Mouse (Mus musculus) heart, embryonic 11.5 days (tissue): ENCODE measurements around the gene Ednrb. TPM values are rescaled to one million over a fixed set of nuclear protein-coding genes. Genes with fewer than 3 reads are reported as not detected.

Experiments used
- ATAC-seq: fragments of 200-750 bp; cut with Nextera tagmentation; replicated peaks from 2 replicates; pipeline ENCODE4 v1.8.0; 2017; ENCODE audit warnings: moderate library complexity; ENCODE audit not compliant: insufficient number of reproducible peaks, low FRiP score, low TSS enrichment
- H3K27ac ChIP-seq: fragments of 300-500 bp; sonication (generic); 2 replicates; pipeline ENCODE4 v1.5.1; 2014; ENCODE audit warnings: mild to moderate bottlenecking, low read depth, low read length
- H3K27me3 ChIP-seq: fragments of 300-500 bp; sonication (generic); 2 replicates; pipeline ENCODE4 v1.6.1; 2014; ENCODE audit warnings: mild to moderate bottlenecking, low read length, mixed read lengths; ENCODE audit not compliant: control insufficient read depth, insufficient read depth
- H3K36me3 ChIP-seq: fragments of 300-500 bp; sonication (generic); 2 replicates; pipeline ENCODE4 v1.6.1; 2014; ENCODE audit warnings: mild to moderate bottlenecking, low read length, moderate library complexity, mixed read lengths; ENCODE audit not compliant: control insufficient read depth, insufficient read depth
- H3K4me1 ChIP-seq: fragments of 300-500 bp; sonication (generic); 2 replicates; pipeline ENCODE4 v1.6.1; 2014; ENCODE audit warnings: low read length; ENCODE audit not compliant: control insufficient read depth, insufficient read depth
- H3K4me2 ChIP-seq: fragments of 300-500 bp; sonication (generic); 2 replicates; pipeline ENCODE4 v1.6.1; 2014; ENCODE audit warnings: mild to moderate bottlenecking, moderate library complexity
- H3K4me3 ChIP-seq: fragments of 300-500 bp; sonication (generic); 2 replicates; pipeline ENCODE4 v1.5.1; 2014; ENCODE audit warnings: low read depth, low read length
- H3K9ac ChIP-seq: fragments of 300-500 bp; sonication (generic); 2 replicates; pipeline ENCODE4 v1.6.1; 2014; ENCODE audit warnings: mild to moderate bottlenecking, low read depth, low read length, moderate library complexity
- H3K9me3 ChIP-seq: fragments of 300-500 bp; sonication (generic); replicated peaks from 2 replicates; pipeline ENCODE4 v1.6.1; 2016; ENCODE audit warnings: low read length; ENCODE audit not compliant: control insufficient read depth
- WGBS: fragments of 180-500 bp; shearing (Covaris S2); extraction: QIAGEN DNeasy Blood & Tissue Kit; methylation state at CpG from one replicate; pipeline ENCODE4 v1.1.7; 2014; ENCODE audit not compliant: insufficient replicate concordance; 5-methylcytosine and 5-hydroxymethylcytosine counted together
- polyA plus RNA-seq: library from polyadenylated mRNA; unstranded; fragments of >200 nt; fragmentation: Nextera tagmentation; extraction: Ambion mirVana; gene quantifications from 2 replicates; pipeline ENCODE4 v1.2.1, GENCODE M21; 2014

Gene Ednrb
- polyA plus RNA-seq, 1 experiment from 2014 or later = 96.5 TPM

DNA sequence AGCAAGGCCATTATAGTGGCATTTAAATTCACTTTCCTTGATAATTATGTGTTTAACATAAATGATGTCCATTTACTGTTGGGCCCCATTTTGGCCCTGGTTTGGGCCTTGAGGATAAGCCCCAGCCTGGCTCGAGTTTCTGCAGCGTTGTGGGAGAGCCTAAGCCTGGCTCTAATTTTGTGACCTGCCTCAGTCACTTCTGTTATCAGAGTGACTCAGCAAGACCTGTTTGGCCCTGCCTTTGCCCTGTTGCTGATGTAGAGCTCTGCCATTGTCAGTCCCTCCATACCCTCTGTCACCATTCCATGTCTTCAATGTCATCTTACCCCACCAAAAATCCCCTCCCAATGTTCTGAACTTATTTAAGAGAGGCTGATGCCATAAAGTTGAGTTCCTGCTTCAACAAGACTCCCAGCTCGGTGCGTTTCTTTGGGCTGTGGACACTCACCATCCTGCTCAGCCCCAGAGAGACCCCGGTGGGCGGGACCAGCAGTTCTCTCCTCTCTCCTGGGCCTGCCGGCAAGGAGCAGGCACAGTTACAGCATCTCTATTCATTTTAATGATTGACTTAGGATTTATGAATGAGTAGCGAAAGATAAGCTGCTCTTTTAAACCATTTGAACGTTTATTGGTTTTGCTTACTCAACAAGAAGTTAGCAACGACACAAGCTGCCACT lies 30.0 kb downstream of the Ednrb start:
- Histone ChIP-seq H3K36me3 (no peaks in the 10 kb centered on the region), H3K4me3 (no peak overlapping the region), H3K9me3 (no peaks in the 10 kb centered on the region), H3K27me3 (no peaks in the 10 kb centered on the region), H3K4me1 (no peaks in the 10 kb centered on the region), H3K9ac (no peak overlapping the region), H3K4me2 (no peak overlapping the region), H3K27ac (no peak overlapping the region)
- ATAC-seq = no peak
- WGBS = 48% methylated on average over 10 of the region's 10 CpGs

DNA sequence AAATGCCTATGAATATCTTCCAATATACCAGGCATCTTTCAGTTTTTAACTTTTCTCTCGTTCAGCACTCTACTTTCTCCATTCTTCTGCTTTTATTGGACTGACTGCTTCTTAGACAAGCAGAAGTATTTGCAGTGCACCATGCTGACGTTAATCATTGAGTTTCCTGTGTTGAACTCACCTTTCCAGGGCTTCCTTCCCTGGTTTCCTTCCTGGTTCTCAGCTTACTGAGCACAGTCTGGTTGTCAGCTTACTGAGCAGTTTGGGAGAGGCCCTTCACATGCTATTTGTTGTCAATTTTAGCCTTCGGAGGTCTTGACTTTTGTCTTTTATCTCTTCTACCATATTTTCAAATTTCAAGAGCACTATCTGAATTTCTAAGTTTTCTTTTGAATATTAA lies 31.0 kb downstream of the Ednrb start:
- no peak overlapping the region for H3K27ac ChIP-seq
- H3K4me3 ChIP-seq = no peak overlapping the region
- no peaks in the 10 kb centered on the region for H3K36me3 ChIP-seq
- H3K9me3 ChIP-seq = no peaks in the 10 kb centered on the region
- no peaks in the 10 kb centered on the region for H3K4me1 ChIP-seq
- ATAC-seq = no peak
- no peak overlapping the region for H3K9ac ChIP-seq
- H3K4me2 ChIP-seq = no peak overlapping the region
- H3K27me3 ChIP-seq = no peaks in the 10 kb centered on the region
- 55% methylated on average over 3 of the region's 3 CpGs for WGBS

DNA sequence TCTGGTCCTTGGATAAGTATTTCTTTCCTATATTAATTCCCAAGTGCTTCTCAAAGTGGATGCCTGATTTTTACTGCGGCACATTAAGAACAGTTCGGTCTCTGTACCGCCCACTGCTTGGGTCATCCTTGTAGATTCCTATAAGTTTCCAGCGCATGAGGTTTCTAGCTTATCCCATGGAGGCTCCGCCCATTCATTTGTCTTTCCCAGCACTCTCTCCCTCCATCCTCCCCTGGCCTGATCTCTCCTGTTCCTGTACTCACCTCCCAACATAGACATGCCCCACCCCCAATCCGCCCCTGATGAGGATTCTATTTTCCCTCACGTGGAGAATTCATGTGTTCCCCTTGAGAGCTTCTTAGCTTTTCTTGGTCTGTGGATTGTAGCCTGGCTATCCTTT lies 32.9 kb downstream of the Ednrb start:
- Histone ChIP-seq H3K36me3 (no peaks in the 10 kb centered on the region), H3K27ac (no peak overlapping the region), H3K27me3 (no peaks in the 10 kb centered on the region), H3K4me2 (no peak overlapping the region), H3K9me3 (no peaks in the 10 kb centered on the region), H3K4me1 (no peaks in the 10 kb centered on the region), H3K9ac (no peak overlapping the region), H3K4me3 (no peak overlapping the region)
- 85% methylated on average over 7 of the region's 7 CpGs for WGBS
- ATAC-seq = no peak

DNA sequence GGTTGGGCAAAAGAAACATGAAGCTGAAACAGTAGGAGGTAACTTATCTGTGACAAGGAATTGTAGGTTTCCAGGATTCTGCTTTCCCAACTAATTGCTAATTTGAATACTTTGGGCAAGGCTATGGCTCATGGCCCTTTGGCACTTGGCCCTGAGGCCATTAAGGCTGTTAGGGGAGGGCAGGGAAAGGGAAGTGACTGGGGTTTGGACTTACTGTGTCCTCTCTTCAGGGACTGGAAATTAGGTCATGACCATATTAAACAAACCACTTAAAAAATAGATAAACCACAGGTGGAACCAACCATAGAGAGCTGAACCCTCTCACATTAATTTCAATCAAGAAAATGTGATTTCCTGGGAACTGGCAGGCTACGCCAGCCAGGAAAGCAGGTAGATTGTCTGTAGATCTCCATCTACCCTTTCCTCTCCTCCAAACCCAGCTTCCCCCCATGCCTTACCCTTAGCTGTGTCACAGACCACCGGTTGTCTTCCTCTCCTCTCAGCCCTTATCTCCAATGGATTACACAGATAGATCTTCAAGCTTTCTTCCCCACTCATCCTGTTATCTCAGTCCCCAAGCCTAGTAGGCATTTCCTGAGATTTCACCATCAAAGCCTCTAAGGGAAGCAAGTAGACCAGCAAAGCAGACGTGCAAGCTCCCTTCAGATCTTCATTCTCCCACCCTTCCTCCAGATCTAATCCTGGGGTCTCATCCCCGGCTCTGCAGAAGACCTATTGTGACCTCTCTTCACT lies 40.1 kb downstream of the Ednrb start:
- Histone ChIP-seq H3K4me1 (no peaks in the 10 kb centered on the region), H3K27me3 (no peaks in the 10 kb centered on the region), H3K27ac (no peak overlapping the region), H3K36me3 (no peaks in the 10 kb centered on the region), H3K4me3 (no peak overlapping the region), H3K9ac (no peak overlapping the region), H3K4me2 (no peak overlapping the region), H3K9me3 (no peaks in the 10 kb centered on the region)
- ATAC-seq = no peak
- 49% methylated on average over 4 of the region's 4 CpGs for WGBS

DNA sequence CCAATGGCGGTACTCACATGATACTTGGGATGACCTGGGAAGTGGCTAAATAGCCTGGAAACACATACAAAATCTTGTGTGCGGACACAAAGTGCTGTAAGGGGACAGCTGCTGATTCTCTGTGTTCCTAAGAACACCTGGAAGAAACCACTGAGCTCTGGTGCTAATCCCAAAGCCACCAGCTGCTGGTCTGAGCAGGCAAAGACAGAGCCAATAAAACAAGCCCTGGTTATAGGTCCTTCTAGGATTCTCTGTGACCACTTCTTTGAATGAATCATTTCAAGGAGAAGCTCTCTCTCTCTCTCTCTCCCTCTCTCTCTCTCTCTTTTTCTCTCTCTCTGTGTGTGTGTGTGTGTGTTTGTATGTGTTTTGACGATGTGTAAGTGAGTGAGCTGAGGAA lies 47.1 kb downstream of the Ednrb start:
- 71% methylated on average over 3 of the region's 3 CpGs for WGBS

DNA sequence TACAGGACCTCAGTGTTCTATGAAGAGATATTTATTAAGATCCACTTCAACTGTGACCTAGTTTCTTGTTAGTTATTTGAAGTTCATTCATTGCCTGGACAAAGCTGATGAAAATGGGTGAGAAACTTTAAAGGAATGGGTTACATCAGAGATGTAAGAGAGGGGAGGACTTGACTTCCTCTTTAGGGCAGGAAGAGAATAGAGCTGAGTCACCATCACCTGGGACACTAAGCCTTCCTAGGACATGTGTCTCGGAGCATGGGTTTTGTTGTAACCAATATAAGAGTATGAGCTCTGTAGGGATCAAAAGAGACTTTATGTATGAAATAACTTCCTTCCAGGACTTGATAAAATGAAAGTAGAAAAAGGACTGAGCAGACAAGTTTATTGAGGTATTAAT lies 48.6 kb downstream of the Ednrb start:
- Histone ChIP-seq H3K36me3 (no peaks in the 10 kb centered on the region), H3K4me2 (no peak overlapping the region), H3K9me3 (no peaks in the 10 kb centered on the region), H3K4me1 (peaks cover 3% of the 10 kb centered on the region; the same call in 1 of the 2 replicates), H3K4me3 (no peak overlapping the region), H3K9ac (no peak overlapping the region), H3K27ac (no peak overlapping the region), H3K27me3 (no peaks in the 10 kb centered on the region)
- 91% methylated on average over 1 of the region's 1 CpGs for WGBS
- ATAC-seq = no peak

More for the DNA sequence above, 47.1 kb downstream of the Ednrb start:
- Histone ChIP-seq H3K4me2 (no peak overlapping the region), H3K4me3 (no peak overlapping the region), H3K9me3 (no peaks in the 10 kb centered on the region), H3K9ac (no peak overlapping the region), H3K4me1 (peaks cover 3% of the 10 kb centered on the region; the same call in 1 of the 2 replicates), H3K27me3 (no peaks in the 10 kb centered on the region), H3K36me3 (no peaks in the 10 kb centered on the region), H3K27ac (no peak overlapping the region)
- ATAC-seq = no peak

DNA sequence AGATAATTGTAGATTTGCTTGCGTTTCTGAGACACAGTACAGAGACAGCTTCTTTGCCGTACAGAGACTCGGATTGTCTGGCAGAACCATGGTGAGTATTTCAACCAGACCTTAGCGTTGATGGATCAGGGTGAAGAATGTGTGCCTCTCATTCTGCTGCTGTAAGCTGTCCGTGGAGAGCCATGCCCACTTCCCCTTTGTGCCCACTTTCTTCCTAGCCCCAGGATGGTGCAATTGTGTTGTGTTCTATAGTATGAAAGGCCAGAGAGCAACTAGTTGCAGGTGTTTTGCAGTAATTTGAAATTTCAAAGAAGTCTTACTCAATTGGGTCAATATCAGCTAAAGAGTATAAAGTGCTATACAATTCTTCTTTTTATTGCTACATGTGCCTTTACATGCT lies 50.8 kb downstream of the Ednrb start:
- Histone ChIP-seq H3K27me3 (no peaks in the 10 kb centered on the region), H3K4me3 (no peak overlapping the region), H3K27ac (no peak overlapping the region), H3K9ac (no peak overlapping the region), H3K36me3 (no peaks in the 10 kb centered on the region), H3K9me3 (no peaks in the 10 kb centered on the region), H3K4me1 (peaks cover 3% of the 10 kb centered on the region; the same call in 1 of the 2 replicates), H3K4me2 (no peak overlapping the region)
- WGBS = 65% methylated on average over 5 of the region's 5 CpGs
- ATAC-seq = no peak

DNA sequence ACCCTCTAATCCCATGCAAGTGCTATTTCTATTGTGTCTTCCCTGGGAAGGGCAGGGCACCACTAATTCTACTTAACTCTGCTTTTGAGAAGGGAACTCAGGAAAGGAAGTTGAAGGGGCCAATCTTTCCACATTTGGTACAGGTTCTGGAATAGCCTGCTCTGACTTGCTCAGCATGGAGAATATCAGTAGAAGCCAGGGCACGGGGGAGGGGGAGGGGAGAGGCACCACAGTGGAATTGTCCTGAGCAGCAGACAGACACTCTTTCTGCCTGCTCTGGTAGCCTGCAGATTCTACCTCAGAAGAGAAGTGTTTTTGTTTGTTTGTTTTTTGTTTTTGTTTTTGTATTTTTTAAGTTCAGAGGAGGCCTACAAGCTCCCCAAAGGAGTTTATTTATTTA lies 51.5 kb downstream of the Ednrb start:
- no peak overlapping the region for H3K4me2 ChIP-seq
- H3K36me3 ChIP-seq = no peaks in the 10 kb centered on the region
- peaks cover 3% of the 10 kb centered on the region; the same call in 1 of the 2 replicates for H3K4me1 ChIP-seq
- no peak overlapping the region for H3K9ac ChIP-seq
- H3K9me3 ChIP-seq = no peaks in the 10 kb centered on the region
- no peaks in the 10 kb centered on the region for H3K27me3 ChIP-seq
- no peak overlapping the region for H3K4me3 ChIP-seq
- peak overlapping the region; percentile 41; the same call in 1 of the 2 replicates for H3K27ac ChIP-seq
- ATAC-seq = no peak
- 14% methylated on average over 1 of the region's 1 CpGs for WGBS
